Mouse (Mus musculus) layer of hippocampus, adult 18-20 months (tissue): ENCODE measurements around the gene Axl. TPM values are rescaled to one million over a fixed set of nuclear protein-coding genes. Genes with fewer than 3 reads are reported as not detected.
"Not testable (repeated sequence)": the region's sequence is repeated elsewhere in the genome, so short reads cannot be mapped to it uniquely, and the experiment has no call there.

Experiments used
- DNase-seq, 2 experiments: peaks; one replicate each; pipeline ENCODE4 v3.0.0; 2022; ENCODE audit warnings: low spot score in 2 of 2
- total RNA-seq, 2 experiments: library from RNA; stranded (reverse); gene quantifications; 2 replicates each; pipeline ENCODE4 v1.2.3; 2021

Gene Axl
- total RNA-seq, 2 experiments from 2014 or later = 38.2 to 45.2 TPM

DNA sequence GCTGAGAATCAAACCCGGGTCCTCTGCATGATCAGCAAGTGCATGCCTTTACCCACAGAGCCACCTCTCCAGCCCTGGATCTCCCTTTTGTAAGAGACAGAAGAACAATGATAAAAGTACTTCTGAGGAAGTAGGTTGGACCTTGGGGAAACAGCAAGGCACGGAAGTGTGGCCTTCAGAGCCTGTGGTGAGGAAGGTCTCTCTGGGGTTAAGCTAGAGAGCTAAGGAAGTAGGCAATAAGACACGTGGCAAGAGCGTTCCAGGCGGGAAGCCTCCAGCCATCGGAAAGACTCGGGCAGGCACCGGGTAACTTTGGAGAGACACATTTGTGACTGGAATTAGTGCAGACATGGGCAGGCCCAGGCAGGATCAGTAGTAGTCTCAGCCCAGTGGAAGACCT lies 6.3 kb upstream of the Axl start:
- no peak for DNase-seq

DNA sequence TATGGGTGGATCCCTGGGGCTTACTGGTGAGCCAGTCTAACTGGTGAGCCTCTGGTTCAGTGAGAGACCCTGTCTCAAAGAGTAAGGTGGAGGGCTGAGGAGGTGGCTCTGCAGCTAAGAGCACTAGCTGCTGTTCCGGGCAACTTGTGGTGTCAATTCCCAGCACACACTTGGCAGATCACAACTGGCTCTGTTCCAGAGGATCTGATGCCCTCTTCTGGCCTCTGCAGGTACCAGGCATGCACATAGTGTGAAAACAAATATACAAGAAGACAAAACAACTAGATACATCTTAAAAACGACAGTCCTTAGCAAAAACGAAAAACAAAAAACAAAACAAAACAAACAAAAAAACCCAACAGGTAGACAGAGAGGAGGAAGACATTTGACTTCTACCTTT lies 5.2 kb upstream of the Axl start:
- DNase-seq = no peak

DNA sequence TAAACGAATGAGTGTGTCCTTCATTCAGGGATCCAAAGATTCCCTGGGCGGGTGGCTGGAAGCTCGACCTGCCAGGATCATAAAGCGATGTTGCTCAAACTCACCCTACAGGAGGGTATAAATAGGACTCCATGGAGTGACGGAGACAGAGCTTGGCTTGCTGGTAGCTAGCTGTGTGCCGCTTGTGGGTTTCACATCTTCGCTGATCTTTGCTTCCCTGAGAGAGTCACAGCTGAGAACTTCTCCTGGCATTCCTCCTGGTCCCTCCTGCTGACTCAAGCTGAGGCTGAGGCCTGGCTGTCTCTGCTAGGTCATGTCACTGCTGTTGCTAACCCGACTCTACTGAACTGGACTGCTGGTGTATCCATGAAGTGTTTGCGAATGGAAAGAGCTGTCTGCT lies 4.5 kb upstream of the Axl start:
- DNase-seq = not testable (repeated sequence)

DNA sequence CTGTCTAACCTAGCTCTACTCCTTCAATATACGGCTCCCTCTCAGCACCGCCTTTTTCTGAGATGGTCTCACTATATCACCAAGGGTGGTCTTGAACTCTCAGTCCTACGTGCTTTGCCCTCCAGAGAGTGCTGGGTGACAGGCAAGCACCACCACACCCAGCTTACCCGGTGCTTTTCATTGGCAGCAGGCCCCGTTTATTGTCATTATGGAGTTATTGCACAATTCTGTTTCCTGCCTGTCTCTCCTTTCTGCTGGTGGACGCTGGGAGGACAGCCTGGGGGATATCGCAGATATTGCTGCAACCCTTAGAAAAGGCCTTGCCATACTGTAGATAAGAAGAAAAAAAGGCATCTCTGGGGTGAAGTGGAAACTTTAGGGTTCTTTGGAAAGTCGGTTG lies 2.1 kb upstream of the Axl start:
- DNase-seq = no peak

DNA sequence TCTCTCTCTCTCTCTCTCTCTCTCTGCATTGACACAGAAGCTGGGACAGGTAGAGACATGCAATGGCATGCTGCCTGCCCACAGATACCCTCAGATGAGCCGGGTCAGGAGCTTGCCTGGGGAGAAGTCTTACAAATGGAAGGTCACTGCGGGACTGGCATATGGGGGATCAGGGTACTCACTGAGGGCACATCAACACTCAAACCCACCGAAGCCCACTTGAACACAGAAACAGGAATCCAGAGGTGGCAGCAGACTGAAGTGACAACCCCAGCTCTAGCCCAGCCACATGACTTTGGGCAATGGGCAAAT lies 580 bp upstream of the Axl start:
- DNase-seq = no peak

DNA sequence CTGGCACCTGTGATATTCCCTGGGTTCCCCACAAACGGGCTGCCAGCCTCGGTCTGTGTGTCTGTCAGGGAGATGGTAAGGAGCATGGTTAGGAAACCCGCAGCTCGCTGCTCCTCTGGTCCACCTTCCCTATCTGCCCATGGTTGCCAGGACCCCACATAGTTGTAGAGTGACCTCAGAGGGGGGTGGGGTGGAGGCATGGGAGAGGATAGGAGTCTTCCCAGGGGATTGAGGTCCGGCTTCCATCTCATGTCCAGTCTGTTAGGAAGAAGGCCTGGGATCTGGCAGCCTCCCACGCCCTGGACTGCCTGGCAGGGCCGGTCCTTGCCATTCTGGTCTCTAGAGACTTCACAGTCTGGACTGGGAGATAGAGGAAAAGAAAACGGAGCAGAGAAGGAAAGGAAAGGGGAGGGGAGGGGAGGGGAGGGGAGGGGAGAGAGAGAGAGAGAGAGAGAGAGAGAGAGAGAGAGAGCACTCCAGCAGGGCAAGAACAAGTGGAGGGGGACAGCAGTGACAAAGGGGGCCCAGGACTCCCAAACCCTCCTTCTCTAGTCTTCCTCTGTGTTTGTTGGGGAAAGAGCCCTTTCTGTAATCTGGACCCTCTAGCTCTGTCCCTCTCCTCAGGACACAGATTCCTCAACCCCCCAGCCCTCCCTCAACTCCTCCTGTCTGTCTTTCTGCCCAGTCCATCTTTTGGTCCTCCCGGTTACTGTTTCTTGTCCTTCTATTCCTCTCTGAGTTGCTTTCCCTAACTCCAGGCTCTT lies 867 bp downstream of the Axl start:
- no peak for DNase-seq

DNA sequence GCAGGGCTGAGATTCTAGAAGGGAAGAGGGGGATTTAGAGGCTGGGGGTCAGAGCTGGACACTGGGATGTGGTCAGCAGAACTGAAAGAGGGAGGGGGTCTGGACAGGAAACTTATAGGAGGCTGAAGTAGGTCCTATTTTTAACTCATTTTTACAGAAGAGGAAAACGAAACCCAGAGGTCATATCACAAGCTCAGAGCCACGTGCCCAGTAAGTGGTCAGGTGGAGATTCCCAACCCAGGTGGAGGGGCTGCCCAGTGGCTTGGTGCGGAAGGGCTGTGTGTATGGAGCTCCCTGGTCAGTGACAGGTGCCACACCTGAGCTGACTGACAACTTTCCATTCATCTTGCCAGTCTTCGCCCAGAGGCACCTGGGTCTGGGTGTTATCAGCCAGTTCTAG lies 1.5 kb downstream of the Axl start:
- no peak for DNase-seq

DNA sequence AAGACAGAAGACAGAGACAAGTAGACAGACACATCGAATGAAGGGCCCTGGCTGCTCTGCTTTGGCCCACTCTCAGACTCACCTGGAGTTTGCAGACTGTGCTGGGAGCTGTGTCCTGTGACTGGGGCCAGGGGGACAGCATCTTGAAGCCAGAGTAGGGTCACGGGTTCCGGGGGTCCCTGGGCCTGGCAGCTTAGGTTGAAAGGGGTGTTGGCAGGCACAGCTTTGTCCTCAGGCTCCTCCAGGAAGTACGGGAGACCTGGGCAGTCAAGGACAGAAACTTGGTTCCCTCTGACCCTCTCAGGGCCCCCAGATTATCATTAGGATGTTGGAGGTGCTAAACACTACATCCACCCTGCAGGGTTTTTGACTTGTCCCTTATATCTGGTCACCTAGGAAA lies 2.8 kb downstream of the Axl start:
- DNase-seq = no peak

DNA sequence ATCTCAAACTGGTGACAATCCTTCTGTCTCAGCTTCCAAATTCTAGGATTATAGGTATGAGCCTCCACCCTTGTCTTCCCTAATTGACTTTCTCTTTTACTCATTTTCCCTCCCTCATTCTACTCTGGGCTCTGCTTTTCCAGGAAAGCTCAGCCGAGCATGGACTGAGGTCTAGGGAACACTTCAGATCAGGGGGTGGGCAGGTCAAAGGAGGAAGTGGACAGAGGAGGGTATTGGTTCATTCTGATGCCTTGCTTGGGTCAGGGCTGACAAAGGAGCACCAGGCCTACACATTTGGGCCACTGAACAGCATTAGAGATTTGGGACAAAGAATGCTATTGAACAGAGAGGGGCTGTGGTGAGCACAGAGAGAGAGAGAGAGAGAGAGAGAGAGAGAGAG lies 3.7 kb downstream of the Axl start:
- DNase-seq = no peak

DNA sequence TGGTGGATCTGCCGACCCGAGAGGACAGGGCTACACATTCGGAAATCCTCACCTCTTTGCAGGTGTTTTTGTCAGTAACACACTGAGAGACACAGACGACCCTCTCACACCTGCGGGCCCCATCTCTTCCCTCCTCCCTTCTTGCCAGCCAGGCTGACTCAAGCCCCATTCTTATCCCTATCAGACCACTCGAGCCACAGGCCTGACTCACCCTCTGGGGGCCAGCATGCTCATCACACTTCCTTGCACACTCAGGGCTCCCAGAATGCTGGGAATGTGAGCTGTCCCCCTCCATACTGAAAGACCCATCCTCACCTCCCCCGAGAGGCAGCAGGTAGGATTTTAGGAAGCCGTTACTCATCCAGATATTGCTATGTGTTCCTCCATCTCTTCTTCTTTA lies 4.8 kb downstream of the Axl start:
- no peak for DNase-seq

DNA sequence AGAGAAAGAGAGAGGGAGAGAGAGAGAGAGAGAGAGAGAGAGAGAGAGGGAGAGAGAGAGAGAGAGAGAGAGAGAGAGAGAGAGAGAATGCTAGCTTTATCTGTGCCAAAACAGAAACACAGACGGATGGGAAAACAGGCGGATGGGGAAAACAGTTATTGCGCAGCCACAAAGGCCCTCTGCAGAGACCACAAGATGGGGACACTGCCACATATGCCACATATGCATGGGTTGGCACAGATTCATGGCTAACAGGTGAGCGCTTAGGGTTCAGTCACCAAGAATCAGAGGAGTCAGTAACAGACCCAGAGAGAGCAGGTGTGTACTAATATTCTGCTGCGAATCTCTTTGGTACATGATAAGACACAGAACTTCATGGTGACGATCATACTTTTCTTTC lies 5.8 kb downstream of the Axl start:
- DNase-seq = peak in 1 of 2 experiments; percentile 39

DNA sequence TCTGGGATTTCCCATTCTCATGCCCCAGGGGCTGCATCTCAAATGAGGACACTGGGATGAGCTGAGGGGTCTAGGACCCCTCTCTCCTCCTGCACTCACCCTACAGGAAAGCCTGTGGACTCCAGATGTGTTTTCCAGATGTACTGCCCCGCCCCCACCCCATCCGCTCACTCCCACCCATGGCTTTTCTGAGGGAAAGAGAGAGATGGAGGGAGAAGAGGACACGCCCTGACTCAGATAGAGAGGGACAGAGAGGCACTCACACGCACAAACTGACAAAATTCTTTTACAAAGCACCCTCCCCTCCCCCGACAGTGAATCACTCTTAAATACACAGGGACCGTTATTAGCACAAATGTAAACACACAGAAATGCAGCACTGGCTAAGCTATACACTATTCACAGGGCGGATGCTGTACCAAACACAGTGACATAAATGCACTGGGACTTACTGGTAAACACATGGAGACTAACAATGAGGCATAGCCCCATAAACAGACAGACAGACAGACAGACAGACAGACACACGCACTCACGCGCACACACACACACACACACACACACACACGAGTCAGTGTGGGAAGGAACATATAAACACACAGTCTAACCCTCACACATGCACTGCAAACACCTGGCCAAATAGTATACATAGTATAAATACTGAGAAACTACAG lies 6.4 kb downstream of the Axl start:
- DNase-seq = no peak

DNA sequence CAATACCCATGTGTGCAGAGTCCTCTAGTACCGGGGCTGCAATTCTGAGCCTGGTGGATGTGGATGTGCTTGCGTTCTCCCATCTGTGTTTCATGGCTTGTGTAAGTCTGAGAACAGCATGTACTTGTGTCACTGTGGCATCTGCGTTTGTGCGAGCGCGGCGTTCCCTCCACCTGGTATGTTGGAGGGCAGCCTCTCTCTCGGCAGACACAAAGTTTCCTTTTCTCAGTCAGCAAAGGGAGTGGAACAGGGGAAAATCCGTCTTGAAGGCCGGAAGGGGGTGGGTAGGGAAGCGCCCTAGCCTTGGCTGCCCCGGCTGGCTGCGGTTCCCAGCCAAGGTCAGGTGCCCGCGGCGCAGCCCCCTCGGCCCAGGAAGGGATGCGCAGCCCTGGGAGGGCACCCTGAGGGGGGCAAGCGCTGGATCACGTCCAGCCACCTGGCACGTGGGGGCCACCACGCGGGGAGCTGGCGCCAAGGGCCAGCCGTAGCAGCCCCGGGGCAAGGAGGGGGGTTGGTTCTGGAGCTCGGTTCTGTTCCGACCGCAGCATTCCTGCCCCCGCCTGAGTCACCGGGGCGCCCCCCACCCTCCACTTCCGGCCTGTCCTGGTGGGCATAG lies 7.1 kb downstream of the Axl start:
- peak; percentile 72 to 88 for DNase-seq

DNA sequence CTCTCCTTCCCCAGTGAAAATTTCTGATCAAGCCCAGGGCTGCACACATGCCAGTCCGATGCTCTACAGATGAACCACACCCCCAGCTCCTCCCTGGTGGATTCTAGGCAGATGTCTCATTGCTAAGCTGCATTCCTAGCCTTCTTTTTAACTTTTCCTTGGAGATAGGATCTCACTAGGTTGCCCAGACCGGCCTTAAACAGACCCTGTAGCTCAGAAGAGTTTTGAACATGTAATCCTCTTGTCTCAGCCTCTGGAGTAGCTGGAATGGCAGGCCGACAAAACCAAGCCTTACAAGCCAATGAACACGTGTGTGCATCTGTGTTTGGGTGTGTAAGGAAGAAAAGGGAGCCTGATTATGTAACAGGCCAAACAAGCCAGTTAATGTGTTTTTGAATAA lies 7.8 kb downstream of the Axl start:
- DNase-seq = no peak

DNA sequence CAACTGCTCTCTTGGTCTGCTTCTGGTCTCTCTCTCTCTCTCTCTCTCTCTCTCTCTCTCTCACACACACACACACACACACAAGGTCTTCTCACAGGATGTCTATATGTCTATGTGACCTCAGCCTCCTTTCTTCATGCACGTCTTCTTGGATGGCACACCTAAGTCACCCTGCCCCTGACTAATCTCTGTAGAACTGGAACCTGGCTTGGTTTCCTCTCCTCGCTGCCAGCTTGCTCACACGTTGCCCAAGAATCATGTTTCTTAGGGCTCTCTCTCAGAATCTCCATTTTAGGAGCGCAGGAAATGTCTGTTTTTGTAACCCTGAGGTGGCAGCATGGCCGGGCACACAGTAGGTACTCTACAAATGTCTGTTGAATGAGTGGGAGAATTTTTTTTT lies 8.5 kb downstream of the Axl start:
- no peak for DNase-seq

DNA sequence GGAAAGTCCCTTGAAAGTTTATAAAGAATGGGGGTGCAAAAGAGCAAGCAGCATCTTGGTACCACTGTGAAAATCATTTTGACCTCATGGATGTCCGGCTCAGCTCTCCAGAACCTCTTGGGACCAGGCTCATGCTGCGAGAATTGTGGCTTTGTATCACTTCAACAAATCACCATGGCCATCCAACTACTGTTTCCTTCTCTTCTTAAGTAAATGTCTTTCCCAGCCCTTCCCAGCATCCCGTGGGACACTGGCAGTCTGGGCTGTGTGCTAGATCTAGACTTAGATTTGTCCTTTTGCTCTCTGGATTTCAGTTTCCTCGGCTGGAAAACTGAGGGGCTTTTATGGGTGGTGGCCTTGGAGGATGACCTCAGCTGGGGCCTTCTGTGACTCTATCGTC lies 20.3 kb downstream of the Axl start:
- DNase-seq = no peak

DNA sequence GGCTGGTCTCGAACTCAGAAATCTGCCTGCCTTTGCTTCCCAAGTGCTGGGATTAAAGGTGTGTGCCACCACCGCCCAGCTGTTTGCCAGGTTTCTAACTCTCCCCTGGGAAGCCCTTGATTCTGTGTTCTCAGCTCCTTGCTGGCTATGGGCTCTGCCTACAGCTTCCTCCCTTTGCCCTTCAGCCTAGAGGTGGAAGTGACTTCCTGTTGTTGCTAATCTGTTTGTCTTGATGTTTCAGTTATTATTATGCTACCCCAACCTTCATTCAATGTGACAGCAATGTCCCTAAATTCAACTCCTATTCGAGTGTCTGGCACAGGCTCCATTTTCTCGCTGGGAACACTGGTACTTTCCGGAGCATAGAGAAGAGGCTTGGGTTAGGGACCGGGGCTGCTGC lies 22.4 kb downstream of the Axl start:
- DNase-seq = no peak

DNA sequence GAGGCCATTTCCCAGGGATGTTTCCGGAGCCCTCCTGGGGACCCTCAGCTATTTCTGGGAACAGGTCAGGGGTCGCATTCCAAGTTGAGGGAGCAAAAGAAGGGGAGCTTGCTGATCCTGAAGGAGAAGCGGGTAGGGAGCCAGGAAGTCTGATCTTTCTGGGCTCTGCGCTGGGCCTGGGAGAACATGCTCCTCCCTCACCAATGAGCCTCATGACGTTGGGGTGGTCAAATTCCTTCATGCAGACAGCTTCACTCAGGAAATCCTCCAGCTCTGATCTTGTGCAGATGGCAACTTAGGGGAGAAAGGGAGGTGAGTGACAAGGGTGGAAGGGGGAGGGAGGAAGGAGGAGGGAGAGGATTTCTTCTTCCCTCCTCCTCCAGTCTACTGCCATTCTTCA lies 24.3 kb downstream of the Axl start:
- DNase-seq = no peak

DNA sequence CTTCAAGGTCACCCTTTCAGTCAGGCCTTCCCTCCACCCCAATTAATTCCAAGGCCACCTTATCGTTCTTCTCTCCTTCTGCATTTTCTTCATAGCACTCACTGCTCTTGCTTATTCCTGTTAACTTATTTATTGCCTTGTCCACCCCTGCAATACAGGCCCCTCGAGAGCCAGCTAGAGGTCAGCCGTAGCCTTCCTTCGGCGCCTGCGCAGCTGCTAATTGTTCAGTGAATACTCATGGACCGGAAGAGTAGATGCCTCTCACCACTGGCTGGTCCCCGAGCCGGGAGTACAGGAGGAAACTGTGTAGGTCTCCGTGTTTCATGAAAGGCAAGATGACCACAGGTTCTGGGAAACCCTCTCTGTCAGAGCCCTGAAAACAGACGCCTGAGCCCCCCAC lies 24.8 kb downstream of the Axl start:
- DNase-seq = no peak

DNA sequence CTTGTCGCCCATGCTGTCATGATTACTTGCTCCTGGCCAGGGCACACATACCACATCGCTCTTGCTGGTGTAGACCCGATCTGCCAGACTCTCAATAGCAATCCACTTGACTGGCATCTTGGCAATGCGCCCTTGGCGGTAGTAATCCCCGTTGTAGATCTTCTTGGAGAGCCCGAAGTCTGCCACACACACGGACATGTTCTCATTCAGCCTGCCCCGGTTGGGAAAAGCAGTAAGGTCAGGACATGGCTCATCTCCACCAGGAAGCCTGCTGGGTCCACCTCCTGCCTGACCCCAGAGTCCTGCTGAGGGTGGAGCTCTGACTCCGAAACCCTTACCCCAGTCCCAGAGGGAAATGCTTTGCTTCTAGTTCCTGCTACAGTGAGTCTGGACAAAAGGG lies 27.2 kb downstream of the Axl start:
- DNase-seq = no peak

DNA sequence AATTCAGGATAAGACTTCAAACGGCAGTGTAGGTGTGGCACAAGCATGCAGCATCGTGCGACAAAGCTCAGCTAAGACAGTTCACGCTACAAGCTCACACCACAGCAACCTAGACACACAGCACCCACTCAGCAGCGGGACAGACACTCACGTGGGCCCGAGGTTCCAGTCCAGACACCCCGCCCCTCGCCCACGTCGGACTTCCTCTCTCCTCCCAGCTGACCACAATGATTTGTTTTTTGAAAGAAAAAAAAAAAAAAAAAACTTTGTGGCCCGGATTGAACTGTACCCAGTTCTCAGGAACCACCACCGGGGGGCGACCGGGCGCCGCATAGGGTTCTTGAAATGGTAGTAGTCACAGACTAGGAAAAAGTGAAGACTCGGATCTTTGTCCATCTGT lies 32.5 kb downstream of the Axl start:
- peak; percentile 75 to 92 for DNase-seq

DNA sequence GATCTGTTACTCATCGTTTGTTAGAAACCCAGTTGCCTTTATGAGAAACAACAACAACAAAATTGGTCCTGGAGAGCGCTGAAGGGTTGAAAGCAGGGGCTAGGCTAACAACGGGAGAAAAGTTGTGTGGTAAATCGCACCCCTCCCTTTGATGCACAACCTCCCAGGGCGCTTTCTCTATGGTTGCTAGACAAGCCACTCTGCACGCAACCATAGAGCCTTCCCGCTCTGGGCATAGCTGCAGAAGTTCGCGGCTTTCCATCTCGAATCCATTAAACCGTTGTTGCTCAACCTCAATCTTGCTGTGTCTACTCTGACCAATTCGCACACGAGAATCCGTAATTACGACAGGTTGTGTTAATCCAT lies 33.1 kb downstream of the Axl start:
- DNase-seq = peak in 1 of 2 experiments; percentile 53
